Mouse (Mus musculus) ES-E14 (cell line): Measurements from ENCODE around the gene Psg19. TPM values are rescaled to one million over a fixed set of nuclear protein-coding genes. Genes with fewer than 3 reads are reported as not detected.
A peak's percentile ranks its signal among the peaks of the same experiment; 100 is the strongest.

Experiments used
- DNase-seq: peaks from one replicate; pipeline ENCODE4 v3.0.0-alpha.2; 2013; ENCODE audit warnings: low read depth, low spot score
- H3K27ac ChIP-seq: 2 replicates; pipeline ENCODE4 v1.5.1; 2012; ENCODE audit warnings: low read depth, mild to moderate bottlenecking, low read length, moderate library complexity, mixed read lengths; ENCODE audit not compliant: poor library complexity, insufficient read depth, severe bottlenecking
- H3K36me3 ChIP-seq: 2 replicates; pipeline ENCODE4 v1.6.1; 2012; ENCODE audit warnings: mild to moderate bottlenecking, low read length, moderate library complexity, mixed read lengths; ENCODE audit not compliant: control insufficient read depth, poor library complexity, insufficient read depth, severe bottlenecking
- H3K4me1 ChIP-seq, 2 experiments: fragments of 150-350 bp in 1 of 2; sonication (generic) in 1 of 2; 2 replicates each; pipeline ENCODE4 v1.6.1; 2012; ENCODE audit warnings: low read length in 2 of 2, mild to moderate bottlenecking in 1 of 2, mixed read lengths in 1 of 2; ENCODE audit not compliant: control insufficient read depth in 2 of 2, insufficient read depth in 2 of 2, poor library complexity in 1 of 2
- H3K4me3 ChIP-seq, 2 experiments: fragments of 150-350 bp in 1 of 2; sonication (generic) in 1 of 2; 2 replicates each; pipeline ENCODE4 v1.5.1; 2012; ENCODE audit warnings: low read length in 2 of 2, low read depth in 1 of 2, mild to moderate bottlenecking in 1 of 2, mixed read lengths in 1 of 2; ENCODE audit not compliant: insufficient read depth in 1 of 2, poor library complexity in 1 of 2, severe bottlenecking in 1 of 2
- H3K9ac ChIP-seq: 2 replicates; pipeline ENCODE4 v1.6.1; 2012; ENCODE audit warnings: low read depth, mild to moderate bottlenecking, low read length, mixed read lengths; ENCODE audit not compliant: poor library complexity, insufficient read depth, severe bottlenecking
- H3K9me3 ChIP-seq: fragments of 150-350 bp; sonication (generic); 2 replicates; pipeline ENCODE4 v1.6.1; 2012; ENCODE audit warnings: low read depth, mild to moderate bottlenecking, low read length; ENCODE audit not compliant: control insufficient read depth, insufficient read depth
- CHD2 ChIP-seq: IDR thresholded peaks from 2 replicates; pipeline ENCODE4 v1.6.1; 2014; ENCODE audit warnings: mild to moderate bottlenecking, low read depth, low read length, inconsistent platforms
- HCFC1 ChIP-seq: IDR thresholded peaks from 2 replicates; pipeline ENCODE4 v1.6.1; 2012; ENCODE audit warnings: low read length, inconsistent platforms, borderline replicate concordance; ENCODE audit not compliant: insufficient read depth
- MAFK ChIP-seq: IDR thresholded peaks from 2 replicates; pipeline ENCODE4 v1.6.1; 2014; ENCODE audit warnings: mild to moderate bottlenecking, low read depth, low read length, inconsistent platforms; ENCODE audit not compliant: insufficient read depth
- ZC3H11A ChIP-seq: IDR thresholded peaks from 2 replicates; pipeline ENCODE4 v1.6.1; 2012; ENCODE audit warnings: low read depth, mild to moderate bottlenecking, inconsistent platforms, low read length, borderline replicate concordance
- ZNF384 ChIP-seq: IDR thresholded peaks from 2 replicates; pipeline ENCODE4 v1.6.1; 2012; ENCODE audit warnings: low read depth, low read length, inconsistent platforms
- in situ Hi-C, 2 experiments: fragments of 600-800 bp; cut with MboI; formaldehyde crosslinking; loops; one replicate each; pipeline ENCODE4 v1.15.1; 2025; ENCODE audit warnings: low sequenced_read_pairs in 2 of 2, inconsistent platforms in 1 of 2; ENCODE audit not compliant: unreplicated experiment in 2 of 2
- total RNA-seq: library from RNA; depleted of rRNA; stranded (reverse); fragments of 300-350 nt; gene quantifications from 2 replicates; pipeline ENCODE4 v1.2.3, GENCODE M21; 2012

Gene Psg19
- total RNA-seq, 1 experiment = not detected

GRCm38 (mm10) chr7:18827792-18828546 is 29.6 kb upstream of the Psg19 start:
- Histone ChIP-seq H3K36me3 (no peaks in the 10 kb centered on the region), H3K4me3 (peak overlapping the region; percentile 9 to 19; a peak in 2 of 4 replicates), H3K27ac (no peak overlapping the region), H3K4me1 (peaks cover 0 to 2% of the 10 kb centered on the region in 2 experiments; a peak in 1 of 4 replicates), H3K9me3 (no peaks in the 10 kb centered on the region), H3K9ac (peak overlapping the region; percentile 34; the same call in 1 of the 2 replicates)
- DNase-seq = no peak
- TF ChIP-seq ZNF384 (no peak), CHD2 (no peak), MAFK (no peak), HCFC1 (no peak), ZC3H11A (no peak)
- in situ Hi-C loops = no loop called here

DNA sequence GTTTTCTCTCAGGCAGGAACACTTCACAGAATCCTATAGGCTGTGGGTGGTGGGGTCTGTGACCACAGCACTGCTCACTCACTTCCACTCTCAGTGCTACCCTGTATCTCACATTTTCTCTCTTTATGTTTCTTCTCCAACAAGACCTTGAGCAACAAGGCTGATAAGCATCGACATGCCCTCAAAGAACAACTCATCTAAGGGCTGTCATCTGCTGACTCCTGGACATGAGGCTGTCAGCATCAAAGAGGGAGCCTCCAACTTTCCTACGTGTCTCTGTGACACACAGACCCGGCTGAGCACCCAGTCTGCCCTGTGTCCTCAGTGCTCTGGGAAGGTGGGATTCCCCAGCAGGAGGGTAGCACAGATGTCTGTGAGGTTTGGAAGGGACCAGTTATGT is 23.2 kb upstream of the Psg19 start, which contains the start of gene Psg17:
TSS of gene Psg17 (minus strand) at position 101 of the 400 bp plus-strand sequence.
- TF ChIP-seq HCFC1 (no peak), ZC3H11A (no peak), CHD2 (no peak)
- Histone ChIP-seq H3K36me3 (no peaks in the 10 kb centered on the region), H3K9ac (no peak within 1 kb of the TSS), H3K4me3 (no peak within 1 kb of the TSS), H3K27ac (no peak within 1 kb of the TSS), H3K9me3 (no peaks in the 10 kb centered on the region), H3K4me1 (no peaks in the 10 kb centered on the region)
- no peak for DNase-seq
- in situ Hi-C loops = loop anchor here in 1 of 2 experiments (25.0 kb wide), 1 partner anchor 609 kb away; no protein-coding TSS in a partner anchor

DNA sequence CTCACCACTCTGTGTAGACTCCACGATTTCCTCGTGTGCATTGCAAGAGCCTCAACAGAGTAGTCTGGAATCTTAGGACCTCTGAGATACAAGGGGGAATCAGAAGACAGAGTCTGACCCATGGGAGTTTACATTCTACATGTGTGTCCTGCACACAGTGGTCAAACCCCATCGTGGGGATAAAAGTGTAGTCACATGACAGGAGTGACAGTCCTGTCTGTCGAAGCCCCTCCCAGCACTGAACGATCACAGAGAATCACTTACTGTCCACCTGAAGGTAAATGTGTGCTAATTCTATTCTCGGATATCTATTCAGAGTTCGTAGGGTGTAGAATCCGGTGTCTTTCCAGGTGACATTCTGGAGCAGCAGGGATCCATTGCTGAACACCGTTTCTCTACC is 20.0 kb upstream of the Psg19 start:
- DNase-seq = no peak
- H3K9ac ChIP-seq = no peak overlapping the region
- in situ Hi-C loops = loop anchor here in 1 of 2 experiments (25.0 kb wide), 1 partner anchor 606 kb away; no protein-coding TSS in a partner anchor
- no peaks in the 10 kb centered on the region for H3K9me3 ChIP-seq
- no peak overlapping the region for H3K27ac ChIP-seq
- H3K4me1 ChIP-seq = no peaks in the 10 kb centered on the region
- no peak overlapping the region for H3K4me3 ChIP-seq
- TF ChIP-seq ZNF384 = no peak
- TF ChIP-seq ZC3H11A = no peak
- no peak for TF ChIP-seq MAFK
- TF ChIP-seq CHD2 = no peak
- TF ChIP-seq HCFC1 = no peak
- H3K36me3 ChIP-seq = no peaks in the 10 kb centered on the region

DNA sequence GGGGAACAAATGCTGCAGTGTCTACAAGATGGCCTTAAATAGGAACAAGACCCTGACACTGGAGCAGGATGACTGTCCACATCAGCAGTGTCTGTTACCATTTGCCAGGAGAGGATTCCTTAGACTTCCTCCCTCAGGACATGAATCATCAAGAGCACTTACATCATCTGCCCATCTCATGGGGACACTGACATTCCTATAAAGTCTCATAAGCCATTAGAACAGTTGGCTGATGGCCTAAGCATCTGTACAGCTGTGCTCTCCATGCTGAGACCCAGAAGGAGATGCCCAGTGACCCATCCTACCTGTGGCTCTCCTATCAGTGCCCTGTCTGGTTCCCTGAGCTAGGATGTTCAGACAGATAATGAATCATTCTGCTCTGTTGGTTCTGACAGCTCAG is 5.2 kb upstream of the Psg19 start:
- Histone ChIP-seq H3K36me3 (no peaks in the 10 kb centered on the region), H3K4me1 (no peaks in the 10 kb centered on the region), H3K4me3 (no peak overlapping the region), H3K9me3 (no peaks in the 10 kb centered on the region), H3K27ac (no peak overlapping the region), H3K9ac (no peak overlapping the region)
- TF ChIP-seq ZC3H11A = no peak
- no peak for TF ChIP-seq CHD2
- TF ChIP-seq HCFC1 = no peak
- TF ChIP-seq ZNF384 = no peak
- in situ Hi-C loops = loop anchor here in 1 of 2 experiments (25.0 kb wide), 1 partner anchor 591 kb away; no protein-coding TSS in a partner anchor
- no peak for DNase-seq
